Mouse (Mus musculus) macrophage (primary cell): Measurements from ENCODE around the gene Eci2. TPM values are rescaled to one million over a fixed set of nuclear protein-coding genes. Genes with fewer than 3 reads are reported as not detected.

Experiments used
- polyA plus RNA-seq: library from polyadenylated mRNA; stranded (reverse); fragments of 250-400 nt; gene quantifications from 3 replicates; pipeline ENCODE4 v1.2.4, GENCODE M21; 2018; ENCODE audit warnings: inconsistent platforms

Gene Eci2
- polyA plus RNA-seq, 1 experiment from 2014 or later: 60.7 TPM

Other genes starting within 250 kb of the Eci2 start
- gene Prpf4b, start 151.8 kb downstream of the Eci2 start, polyA plus RNA-seq: 38.8 to 42.0 TPM (median 39.1 TPM) in 3 replicates
- gene Fam217a, start 102.8 kb downstream of the Eci2 start, polyA plus RNA-seq: not detected in 3 replicates
- gene 4933417A18Rik, start 102.7 kb downstream of the Eci2 start, polyA plus RNA-seq: not detected in 3 replicates
- gene Eci3, start 63.3 kb downstream of the Eci2 start, polyA plus RNA-seq: not detected in 3 replicates